ENCODE assay signal across 14 mouse cellular contexts in genomic region chr11:51526631-51527161, GRCm38 (mm10). TPM values are rescaled to one million over a fixed set of nuclear protein-coding genes. Genes with fewer than 3 reads are reported as not detected.
DNase-seq lines count a peak whose midpoint lies in the region; ATAC-seq and TF ChIP-seq lines count a peak whose summit lies in the region.
"Had no signal": no experiment of that assay in that cellular context is flagged by ENCODE, and none has a peak within 500 bp of the region (broad histone marks: within the 10 kb centered on the region; RNA-seq: fewer than 3 reads in every experiment).

No protein-coding gene starts in this region.

- no peaks in the 10 kb centered on the region for H3K27me3 ChIP-seq in heart, embryonic 11.5 days (ENCODE audit: control insufficient read depth, insufficient read depth, low read length)
- no peaks in the 10 kb centered on the region for H3K27me3 ChIP-seq in heart, adult 2 months (ENCODE audit: control insufficient read depth, insufficient read depth, low read length)
- H3K27me3 ChIP-seq in limb, embryonic 11.5 days (ENCODE audit: control insufficient read depth, insufficient read depth, low read length) = no peaks in the 10 kb centered on the region
- H3K27me3 ChIP-seq: neural tube, embryonic 12.5 days had no signal

- H3K27ac ChIP-seq in heart, embryonic 11.5 days (ENCODE audit: low read depth, low read length) = no peak overlapping the region
- no peak overlapping the region for H3K27ac ChIP-seq in heart, adult 2 months
- no peak overlapping the region for H3K27ac ChIP-seq in limb, embryonic 11.5 days (replicated peaks; ENCODE audit: low read depth, low read length)
- H3K27ac ChIP-seq: liver, embryonic 14.5 days; neural tube, embryonic 12.5 days had no signal

- 26% methylated on average over 14 of the region's 14 CpGs for WGBS in heart, embryonic 11.5 days (ENCODE audit: insufficient replicate concordance)
- 25% methylated on average over 14 of the region's 14 CpGs for WGBS in heart, adult 2 months
- 30% methylated on average over 14 of the region's 14 CpGs for WGBS in lung, adult 2 months
- WGBS in limb, embryonic 11.5 days = 24% methylated on average over 14 of the region's 14 CpGs

- ATAC-seq in heart, embryonic 11.5 days (replicated peaks; ENCODE audit: insufficient number of reproducible peaks, low FRiP score, low TSS enrichment) = no peak
- no peak for ATAC-seq in limb, embryonic 11.5 days (ENCODE audit: insufficient number of reproducible peaks, low FRiP score, low TSS enrichment, low read depth)
- ATAC-seq: activated CD4-positive, CD25-positive, alpha-beta regulatory T cell, adult 4 months had no signal

- peak overlapping the region; percentile 21; the same call in 1 of the 2 replicates for H3K4me2 ChIP-seq in heart, embryonic 11.5 days
- H3K4me2 ChIP-seq in limb, embryonic 11.5 days (ENCODE audit: low read depth, severe bottlenecking) = no peak overlapping the region; the same call in 1 of the 2 replicates
- H3K4me2 ChIP-seq: neural tube, embryonic 12.5 days had no signal

- intact Hi-C loops in heart, adult 2 months (cut with DNase I) = no loop called here

- no peaks in the 10 kb centered on the region for H3K36me3 ChIP-seq in heart, embryonic 11.5 days (ENCODE audit: control insufficient read depth, insufficient read depth, low read length)
- no peaks in the 10 kb centered on the region for H3K36me3 ChIP-seq in heart, adult 2 months (ENCODE audit: control insufficient read depth, insufficient read depth, low read length)
- H3K36me3 ChIP-seq in limb, embryonic 11.5 days (ENCODE audit: control insufficient read depth, insufficient read depth, low read length) = no peaks in the 10 kb centered on the region
- H3K36me3 ChIP-seq: midbrain, embryonic 10.5 days; neural tube, embryonic 12.5 days had no signal

- no peak overlapping the region for H3K4me3 ChIP-seq in heart, embryonic 11.5 days (ENCODE audit: low read depth, low read length)
- H3K4me3 ChIP-seq in heart, adult 2 months = no peak overlapping the region
- H3K4me3 ChIP-seq in lung, adult 2 months (replicated peaks; ENCODE audit: extremely low read depth, low read depth, low read length) = no peak overlapping the region
- no peak overlapping the region for H3K4me3 ChIP-seq in limb, embryonic 11.5 days (ENCODE audit: low read depth, low read length)
- H3K4me3 ChIP-seq: midbrain, embryonic 10.5 days; neural tube, embryonic 12.5 days had no signal

- no peaks in the 10 kb centered on the region for H3K9me3 ChIP-seq in heart, embryonic 11.5 days (replicated peaks; ENCODE audit: control insufficient read depth, low read length)
- no peaks in the 10 kb centered on the region for H3K9me3 ChIP-seq in limb, embryonic 11.5 days (ENCODE audit: control insufficient read depth, low read length)
- H3K9me3 ChIP-seq: midbrain, embryonic 10.5 days; neural tube, embryonic 12.5 days had no signal

- H3K9ac ChIP-seq in heart, embryonic 11.5 days (ENCODE audit: low read depth, low read length) = no peak overlapping the region
- H3K9ac ChIP-seq in heart, adult 2 months (ENCODE audit: low read depth, low read length) = no peak overlapping the region
- no peak overlapping the region for H3K9ac ChIP-seq in limb, embryonic 11.5 days (ENCODE audit: low read length)
- H3K9ac ChIP-seq: liver, embryonic 14.5 days; neural tube, embryonic 12.5 days had no signal

- no peak for DNase-seq in heart, adult 2 months
- peak; percentile 16 to 41 for DNase-seq in lung, postnatal 4 days
- no peak for DNase-seq in lung, adult 2 months
- peak; percentile 57 for DNase-seq in adrenal gland, postnatal 14 days
- DNase-seq in limb, embryonic 11.5 days (ENCODE audit: low spot score) = peak; percentile 57
- no peak for DNase-seq in cerebellum, postnatal 14 days
- no peak for DNase-seq in embryo, embryonic 11 days
- DNase-seq: cerebellum, postnatal 25 days; thymus, adult 2 months had no signal

- no peaks in the 10 kb centered on the region for H3K79me2 ChIP-seq in heart, adult 2 months (replicated peaks; ENCODE audit: control insufficient read depth, insufficient read depth, low read length)

- TF ChIP-seq CTCF in heart, adult 2 months (IDR thresholded peaks at IDR 0.05) = no peak
- no peak for TF ChIP-seq CTCF in lung, adult 2 months (IDR thresholded peaks at IDR 0.05; ENCODE audit: insufficient read depth, low read length)

- peaks cover 16% of the 10 kb centered on the region for H3K4me1 ChIP-seq in heart, embryonic 11.5 days (ENCODE audit: control insufficient read depth, insufficient read depth, low read length)
- H3K4me1 ChIP-seq in heart, adult 2 months (ENCODE audit: control insufficient read depth, insufficient read depth, low read length) = no peaks in the 10 kb centered on the region
- H3K4me1 ChIP-seq in lung, adult 2 months (ENCODE audit: control insufficient read depth, insufficient read depth, low read length) = no peaks in the 10 kb centered on the region
- H3K4me1 ChIP-seq in limb, embryonic 11.5 days (ENCODE audit: control insufficient read depth, insufficient read depth, low read length) = peaks cover 36% of the 10 kb centered on the region
- H3K4me1 ChIP-seq: neural tube, embryonic 12.5 days had no signal

- TF ChIP-seq POLR2A in heart, adult 2 months (IDR thresholded peaks at IDR 0.05; ENCODE audit: insufficient read depth, low read depth, low read length) = no peak
- no peak for TF ChIP-seq POLR2A in lung, adult 2 months (IDR thresholded peaks at IDR 0.05; ENCODE audit: borderline replicate concordance, extremely low read depth, low read depth, low read length)

- no peak for TF ChIP-seq EP300 in heart, adult 2 months (IDR thresholded peaks at IDR 0.05; ENCODE audit: insufficient read depth, low read depth, low read length)

RNA-seq across cellular contexts. Expression of gene Phykpl, which starts 57.9 kb away (rescaled TPM):
- polyA plus RNA-seq in heart, embryonic 11.5 days (2014; fragmentation: Nextera tagmentation; extraction: Ambion mirVana) = 14.4 and 14.9 TPM in 2 replicates
- 1 to 10 TPM; 6.9 to 8.9 TPM for total RNA-seq in heart, adult 2 months (2021)
- 16.8 and 17.0 TPM in 2 replicates for polyA plus RNA-seq in heart, adult 2 months (2012; rRNA removed)
- 19.8 and 25.4 TPM in 2 replicates for polyA plus RNA-seq in lung, adult 2 months (2012; rRNA removed)
- total RNA-seq in adrenal gland, postnatal 14 days (2021) = 27.8 and 29.1 TPM in 2 replicates
- 11.0 and 12.5 TPM in 2 replicates for polyA plus RNA-seq in limb, embryonic 11.5 days (2014; fragmentation: Nextera tagmentation; extraction: Ambion mirVana)

Comparison
In these comparisons a context has a peak if more than half of its experiments do, and no peak if none do; other contexts are left out.
1. DNase-seq: peak in lung, postnatal 4 days (2 of 2), adrenal gland, postnatal 14 days (single experiment) and limb, embryonic 11.5 days (single experiment); none in heart, adult 2 months (0 of 2), lung, adult 2 months (single experiment), cerebellum, postnatal 14 days (0 of 2) and embryo, embryonic 11 days (single experiment).